Mouse (Mus musculus): ENCODE data around the gene Spsb1. TPM values are rescaled to one million over a fixed set of nuclear protein-coding genes. Genes with fewer than 3 reads are reported as not detected.

Gene Spsb1
- total and polyA plus RNA-seq, 2 experiments from 2014 or later = 6.2 to 7.3 TPM

- whole genome bisulfite sequencing = 58% methylated on average over 4 of the region's 4 CpGs
- no peak for TF ChIP-seq CTCF (IDR thresholded peaks at IDR 0.05; ENCODE audit: low read depth)
These were observed 42.4 kb downstream of the Spsb1 start for GRCm38 (mm10) chr4:149912451-149912850.

GRCm38 (mm10) chr4:149910558-149910957, 44.3 kb downstream of the Spsb1 start:
- TF ChIP-seq CTCF (IDR thresholded peaks at IDR 0.05; ENCODE audit: low read depth) = no peak
- Histone ChIP-seq H3K27me3 (ENCODE audit: insufficient read depth, low read length) (no peaks in the 10 kb centered on the region), H3K4me3 (ENCODE audit: low read depth, low read length) (no peak overlapping the region), H3K27ac (ENCODE audit: low read depth, low read length) (no peak overlapping the region), H3K36me3 (ENCODE audit: insufficient read depth) (no peaks in the 10 kb centered on the region), H3K4me2 (ENCODE audit: low read depth) (no peak overlapping the region), H3K9ac (no peak overlapping the region), H3K9me3 (ENCODE audit: low read length) (no peaks in the 10 kb centered on the region), H3K4me1 (ENCODE audit: insufficient read depth) (no peaks in the 10 kb centered on the region)
- DNase-seq (no peak), ATAC-seq (no peak)
- WGBS = 34% methylated on average over 4 of the region's 4 CpGs

More at GRCm38 (mm10) chr4:149912451-149912850, 42.4 kb downstream of the Spsb1 start:
- H3K36me3 ChIP-seq (ENCODE audit: insufficient read depth) = no peaks in the 10 kb centered on the region
- H3K9me3 ChIP-seq (ENCODE audit: low read length) = no peaks in the 10 kb centered on the region
- no peak overlapping the region for H3K4me2 ChIP-seq (ENCODE audit: low read depth)
- H3K4me1 ChIP-seq (ENCODE audit: insufficient read depth) = no peaks in the 10 kb centered on the region
- ATAC-seq (no peak), DNase-seq (no peak)
- H3K27ac ChIP-seq (ENCODE audit: low read depth, low read length) = no peak overlapping the region
- H3K4me3 ChIP-seq (ENCODE audit: low read depth, low read length) = no peak overlapping the region
- H3K9ac ChIP-seq = no peak overlapping the region
- H3K27me3 ChIP-seq (ENCODE audit: insufficient read depth, low read length) = no peaks in the 10 kb centered on the region

- 89% methylated on average over 13 of the region's 13 CpGs for whole genome bisulfite sequencing
- no peak overlapping the region for H3K4me2 ChIP-seq (ENCODE audit: low read depth)
These were observed 45.3 kb downstream of the Spsb1 start for GRCm38 (mm10) chr4:149909551-149909950.

GRCm38 (mm10) chr4:149908923-149909322, 45.9 kb downstream of the Spsb1 start:
- Histone ChIP-seq H3K27ac (ENCODE audit: low read depth, low read length) (no peak overlapping the region), H3K4me3 (ENCODE audit: low read depth, low read length) (no peak overlapping the region), H3K9ac (no peak overlapping the region), H3K27me3 (ENCODE audit: insufficient read depth, low read length) (no peaks in the 10 kb centered on the region), H3K4me1 (ENCODE audit: insufficient read depth) (no peaks in the 10 kb centered on the region), H3K9me3 (ENCODE audit: low read length) (no peaks in the 10 kb centered on the region), H3K4me2 (ENCODE audit: low read depth) (no peak overlapping the region), H3K36me3 (ENCODE audit: insufficient read depth) (no peaks in the 10 kb centered on the region)
- WGBS = 80% methylated on average over 7 of the region's 7 CpGs
- no peak for DNase-seq
- ATAC-seq = no peak
- TF ChIP-seq CTCF (IDR thresholded peaks at IDR 0.05; ENCODE audit: low read depth) = no peak

More at GRCm38 (mm10) chr4:149909551-149909950, 45.3 kb downstream of the Spsb1 start:
- Histone ChIP-seq H3K36me3 (ENCODE audit: insufficient read depth) (no peaks in the 10 kb centered on the region), H3K27me3 (ENCODE audit: insufficient read depth, low read length) (no peaks in the 10 kb centered on the region), H3K4me3 (ENCODE audit: low read depth, low read length) (no peak overlapping the region), H3K9me3 (ENCODE audit: low read length) (no peaks in the 10 kb centered on the region), H3K9ac (no peak overlapping the region), H3K27ac (ENCODE audit: low read depth, low read length) (no peak overlapping the region), H3K4me1 (ENCODE audit: insufficient read depth) (no peaks in the 10 kb centered on the region)
- no peak for ATAC-seq
- TF ChIP-seq CTCF (IDR thresholded peaks at IDR 0.05; ENCODE audit: low read depth) = no peak
- DNase-seq = no peak

GRCm38 (mm10) chr4:149907656-149908055, 47.2 kb downstream of the Spsb1 start:
- Histone ChIP-seq H3K27me3 (ENCODE audit: insufficient read depth, low read length) (no peaks in the 10 kb centered on the region), H3K36me3 (ENCODE audit: insufficient read depth) (no peaks in the 10 kb centered on the region), H3K27ac (ENCODE audit: low read depth, low read length) (no peak overlapping the region), H3K9ac (no peak overlapping the region), H3K4me3 (ENCODE audit: low read depth, low read length) (no peak overlapping the region), H3K4me1 (ENCODE audit: insufficient read depth) (no peaks in the 10 kb centered on the region), H3K9me3 (ENCODE audit: low read length) (no peaks in the 10 kb centered on the region), H3K4me2 (ENCODE audit: low read depth) (no peak overlapping the region)
- ATAC-seq = no peak
- no peak for DNase-seq
- TF ChIP-seq CTCF (IDR thresholded peaks at IDR 0.05; ENCODE audit: low read depth) = no peak
- 76% methylated on average over 7 of the region's 7 CpGs for WGBS

- 75% methylated on average over 13 of the region's 13 CpGs for WGBS
- no peak for TF ChIP-seq CTCF (IDR thresholded peaks at IDR 0.05; ENCODE audit: low read depth)
- no peak overlapping the region for H3K9ac ChIP-seq
- ATAC-seq (no peak), DNase-seq (no peak)
- H3K4me2 ChIP-seq (ENCODE audit: low read depth) = no peak overlapping the region
- H3K27ac ChIP-seq (ENCODE audit: low read depth, low read length) = no peak overlapping the region
- H3K9me3 ChIP-seq (ENCODE audit: low read length) = no peaks in the 10 kb centered on the region
- H3K4me1 ChIP-seq (ENCODE audit: insufficient read depth) = no peaks in the 10 kb centered on the region
- H3K4me3 ChIP-seq (ENCODE audit: low read depth, low read length) = no peak overlapping the region
- H3K36me3 ChIP-seq (ENCODE audit: insufficient read depth) = no peaks in the 10 kb centered on the region
- H3K27me3 ChIP-seq (ENCODE audit: insufficient read depth, low read length) = no peaks in the 10 kb centered on the region
These were observed 47.9 kb downstream of the Spsb1 start for GRCm38 (mm10) chr4:149906921-149907320.

GRCm38 (mm10) chr4:149905302-149905974, 49.4 kb downstream of the Spsb1 start:
- no peak for TF ChIP-seq CTCF (IDR thresholded peaks at IDR 0.05; ENCODE audit: low read depth)
- 87% methylated on average over 10 of the region's 10 CpGs for WGBS
- no peak overlapping the region for H3K4me2 ChIP-seq (ENCODE audit: low read depth)
- H3K4me3 ChIP-seq (ENCODE audit: low read depth, low read length) = no peak overlapping the region
- H3K27me3 ChIP-seq (ENCODE audit: insufficient read depth, low read length) = no peaks in the 10 kb centered on the region
- DNase-seq (no peak), ATAC-seq (no peak)
- no peak overlapping the region for H3K9ac ChIP-seq
- no peaks in the 10 kb centered on the region for H3K9me3 ChIP-seq (ENCODE audit: low read length)
- no peak overlapping the region for H3K27ac ChIP-seq (ENCODE audit: low read depth, low read length)
- no peaks in the 10 kb centered on the region for H3K36me3 ChIP-seq (ENCODE audit: insufficient read depth)
- H3K4me1 ChIP-seq (ENCODE audit: insufficient read depth) = no peaks in the 10 kb centered on the region
